Comparison of ENCODE assay signal across 14 mouse cellular contexts in genomic region chr8:112269214-112269566, GRCm38 (mm10).
DNase-seq lines count a peak whose midpoint lies in the region; ATAC-seq and TF ChIP-seq lines count a peak whose summit lies in the region.
"Had no signal": no experiment of that assay in that cellular context is flagged by ENCODE, and none has a peak within 500 bp of the region (broad histone marks: within the 10 kb centered on the region; RNA-seq: fewer than 3 reads in every experiment).

No protein-coding gene starts in this region.

- peak; percentile 23 for DNase-seq in forebrain, embryonic 10.5 days (ENCODE audit: extremely low spot score, low spot score)
- DNase-seq in midbrain, postnatal 0 days (ENCODE audit: low spot score): no peak
- no peak for DNase-seq in heart, postnatal 10 days
- DNase-seq in right cerebral cortex, postnatal 36 days (ENCODE audit: low spot score in 2 of 2): no peak
- no peak for DNase-seq in layer of hippocampus, postnatal 14 days (ENCODE audit: low spot score in 2 of 2)
- DNase-seq: gastrocnemius, postnatal 10 days; kidney, postnatal 14 days; liver, embryonic 13.5 days; thymus, postnatal 36 days had no signal

- H3K36me3 ChIP-seq in forebrain, embryonic 10.5 days (replicated peaks): no peaks in the 10 kb centered on the region
- no peaks in the 10 kb centered on the region for H3K36me3 ChIP-seq in forebrain, embryonic 15.5 days
- H3K36me3 ChIP-seq in hindbrain, embryonic 16.5 days (ENCODE audit: control insufficient read depth, insufficient read depth, low read length): no peaks in the 10 kb centered on the region
- H3K36me3 ChIP-seq in midbrain, postnatal 0 days (ENCODE audit: insufficient read depth, low read length): no peaks in the 10 kb centered on the region
- H3K36me3 ChIP-seq: embryonic facial prominence, embryonic 13.5 days; heart, embryonic 10.5 days; liver, embryonic 13.5 days had no signal

- peak overlapping the region; percentile 38 for H3K4me2 ChIP-seq in forebrain, embryonic 15.5 days (replicated peaks)
- peak overlapping the region; percentile 13; the same call in 1 of the 2 replicates for H3K4me2 ChIP-seq in hindbrain, embryonic 16.5 days (ENCODE audit: low read length)
- H3K4me2 ChIP-seq in midbrain, postnatal 0 days (ENCODE audit: low read depth, low read length, poor library complexity, severe bottlenecking): 0 out of 2 replicates have a peak overlapping the region, but pooled peaks have one; percentile 15
- H3K4me2 ChIP-seq: embryonic facial prominence, embryonic 13.5 days; liver, embryonic 13.5 days had no signal

- H3K9ac ChIP-seq in forebrain, embryonic 15.5 days (replicated peaks): no peak overlapping the region
- H3K9ac ChIP-seq in hindbrain, embryonic 16.5 days (ENCODE audit: low read depth, low read length): no peak overlapping the region
- no peak overlapping the region for H3K9ac ChIP-seq in midbrain, postnatal 0 days (replicated peaks; ENCODE audit: low read length, poor library complexity, severe bottlenecking)
- H3K9ac ChIP-seq: embryonic facial prominence, embryonic 13.5 days; liver, embryonic 13.5 days had no signal

- peak; percentile 69 for ATAC-seq in forebrain, embryonic 15.5 days (replicated peaks)
- peak; percentile 64 for ATAC-seq in hindbrain, embryonic 16.5 days
- ATAC-seq in midbrain, postnatal 0 days (ENCODE audit: low FRiP score): no peak
- ATAC-seq: intestine, embryonic 16.5 days had no signal

- H3K9me3 ChIP-seq in forebrain, embryonic 10.5 days: no peaks in the 10 kb centered on the region
- no peaks in the 10 kb centered on the region for H3K9me3 ChIP-seq in forebrain, embryonic 15.5 days
- H3K9me3 ChIP-seq in hindbrain, embryonic 16.5 days (ENCODE audit: control insufficient read depth, low read length): no peaks in the 10 kb centered on the region
- no peaks in the 10 kb centered on the region for H3K9me3 ChIP-seq in midbrain, postnatal 0 days (ENCODE audit: low read length)
- H3K9me3 ChIP-seq: embryonic facial prominence, embryonic 13.5 days; heart, embryonic 10.5 days had no signal

- no peak for TF ChIP-seq CTCF in midbrain, postnatal 0 days (IDR thresholded peaks at IDR 0.05)

- WGBS in forebrain, embryonic 10.5 days: 38% methylated on average over 8 of the region's 8 CpGs
- 5% methylated on average over 8 of the region's 8 CpGs for WGBS in forebrain, embryonic 15.5 days
- WGBS in hindbrain, embryonic 16.5 days: 20% methylated on average over 8 of the region's 8 CpGs
- WGBS in midbrain, postnatal 0 days: 11% methylated on average over 8 of the region's 8 CpGs

- peak overlapping the region; percentile 23; the same call in 1 of the 2 replicates for H3K4me3 ChIP-seq in forebrain, embryonic 10.5 days
- H3K4me3 ChIP-seq in forebrain, embryonic 15.5 days: no peak overlapping the region
- no peak overlapping the region for H3K4me3 ChIP-seq in hindbrain, embryonic 16.5 days (ENCODE audit: low read length)
- no peak overlapping the region for H3K4me3 ChIP-seq in midbrain, postnatal 0 days (ENCODE audit: low read depth, low read length)
- H3K4me3 ChIP-seq: embryonic facial prominence, embryonic 13.5 days; heart, embryonic 10.5 days; liver, embryonic 13.5 days had no signal

- no peaks in the 10 kb centered on the region for H3K27me3 ChIP-seq in forebrain, embryonic 10.5 days (ENCODE audit: poor library complexity, severe bottlenecking)
- H3K27me3 ChIP-seq in forebrain, embryonic 15.5 days: no peaks in the 10 kb centered on the region
- no peaks in the 10 kb centered on the region for H3K27me3 ChIP-seq in hindbrain, embryonic 16.5 days (replicated peaks; ENCODE audit: control insufficient read depth, insufficient read depth, low read length)
- no peaks in the 10 kb centered on the region for H3K27me3 ChIP-seq in midbrain, postnatal 0 days (ENCODE audit: insufficient read depth, low read length)
- H3K27me3 ChIP-seq: embryonic facial prominence, embryonic 13.5 days; liver, embryonic 13.5 days had no signal

- H3K4me1 ChIP-seq in forebrain, embryonic 10.5 days: peaks cover 19% of the 10 kb centered on the region
- peaks cover 27% of the 10 kb centered on the region for H3K4me1 ChIP-seq in forebrain, embryonic 15.5 days
- no peaks in the 10 kb centered on the region; the same call in 1 of the 2 replicates for H3K4me1 ChIP-seq in hindbrain, embryonic 16.5 days (ENCODE audit: control insufficient read depth, insufficient read depth, low read depth, low read length)
- peaks cover 6% of the 10 kb centered on the region; the same call in 1 of the 2 replicates for H3K4me1 ChIP-seq in midbrain, postnatal 0 days (ENCODE audit: insufficient read depth, low read length)
- H3K4me1 ChIP-seq: embryonic facial prominence, embryonic 13.5 days; heart, embryonic 10.5 days; liver, embryonic 13.5 days had no signal

- intact Hi-C loops in heart, postnatal 10 days (cut with DNase I): no loop called here

- H3K27ac ChIP-seq in forebrain, embryonic 10.5 days: peak overlapping the region; percentile 81
- H3K27ac ChIP-seq in forebrain, embryonic 15.5 days (replicated peaks): peak overlapping the region; percentile 95
- H3K27ac ChIP-seq in hindbrain, embryonic 16.5 days (ENCODE audit: low read depth, low read length): peak overlapping the region; percentile 52
- no peak overlapping the region for H3K27ac ChIP-seq in midbrain, postnatal 0 days (ENCODE audit: low read depth, low read length)
- H3K27ac ChIP-seq: embryonic facial prominence, embryonic 13.5 days; heart, embryonic 10.5 days; liver, embryonic 13.5 days had no signal
